Mouse (Mus musculus) cortical plate, adult 2 months (tissue): ENCODE measurements around the gene Plekhg2. TPM values are rescaled to one million over a fixed set of nuclear protein-coding genes. Genes with fewer than 3 reads are reported as not detected.

Experiments
- H3K27ac ChIP-seq: fragments of 200-500 bp; 2 replicates; pipeline ENCODE4 v1.5.1; 2012; ENCODE audit warnings: low read length, control low read depth, inconsistent platforms; ENCODE audit not compliant: insufficient read depth
- H3K4me1 ChIP-seq: fragments of 200-500 bp; 2 replicates; pipeline ENCODE4 v1.6.1; 2011; ENCODE audit warnings: low read length; ENCODE audit not compliant: control insufficient read depth, insufficient read depth
- H3K4me3 ChIP-seq: fragments of 200-500 bp; 2 replicates; pipeline ENCODE4 v1.5.1; 2011; ENCODE audit warnings: mild to moderate bottlenecking, low read length, control low read depth; ENCODE audit not compliant: insufficient read depth
- CTCF ChIP-seq: fragments of 200-500 bp; IDR thresholded peaks from 2 replicates; pipeline ENCODE4 v1.5.1; 2011; ENCODE audit warnings: mild to moderate bottlenecking, control low read depth, low read length; ENCODE audit not compliant: insufficient read depth; ENCODE audit errors: extremely low read depth
- POLR2A ChIP-seq: fragments of 200-500 bp; IDR thresholded peaks from 2 replicates; pipeline ENCODE4 v1.6.1; 2011; ENCODE audit warnings: mild to moderate bottlenecking, low read length, control low read depth; ENCODE audit not compliant: insufficient read depth; ENCODE audit errors: extremely low read depth
- polyA plus RNA-seq: library from polyadenylated mRNA; depleted of rRNA; stranded (reverse); fragments of >200 nt; gene quantifications from 2 replicates; pipeline ENCODE4 v1.2.3, GENCODE M21; 2012

The Plekhg2 gene
- polyA plus RNA-seq, 1 experiment = 4.2 TPM

- TF ChIP-seq CTCF = no peak
- no peak for TF ChIP-seq POLR2A
- H3K4me3 ChIP-seq = peak overlapping the region; percentile 65
- peaks cover 3% of the 10 kb centered on the region for H3K4me1 ChIP-seq
- H3K27ac ChIP-seq = peak overlapping the region; percentile 93; the same call in 1 of the 2 replicates
Observed at GRCm38 (mm10) chr7:28377190-28378065, 5.0 kb upstream of the Plekhg2 start.

- Histone ChIP-seq H3K27ac (peak overlapping the region; percentile 86), H3K4me3 (peak overlapping the region; percentile 22), H3K4me1 (no peaks in the 10 kb centered on the region; the same call in 1 of the 2 replicates)
- TF ChIP-seq CTCF (no peak), POLR2A (0 out of 2 replicates have a peak, but pooled peaks have one; percentile 39)
Observed at GRCm38 (mm10) chr7:28376011-28376771, 3.8 kb upstream of the Plekhg2 start.

- H3K27ac ChIP-seq = peak overlapping the region; percentile 86
- no peak for TF ChIP-seq CTCF
- peak; percentile 41; the same call in 1 of the 2 replicates for TF ChIP-seq POLR2A
- peak overlapping the region; percentile 22 for H3K4me3 ChIP-seq
- no peaks in the 10 kb centered on the region; the same call in 1 of the 2 replicates for H3K4me1 ChIP-seq
Observed at GRCm38 (mm10) chr7:28375176-28375921, 3.0 kb upstream of the Plekhg2 start.

GRCm38 (mm10) chr7:28374647-28375046, 2.2 kb upstream of the Plekhg2 start:
- Histone ChIP-seq H3K4me3 (no peak overlapping the region; the same call in 1 of the 2 replicates), H3K4me1 (no peaks in the 10 kb centered on the region; the same call in 1 of the 2 replicates), H3K27ac (no peak overlapping the region)
- TF ChIP-seq CTCF (no peak), POLR2A (no peak)

GRCm38 (mm10) chr7:28373891-28374495, 1.6 kb upstream of the Plekhg2 start:
- Histone ChIP-seq H3K27ac (no peak overlapping the region), H3K4me1 (no peaks in the 10 kb centered on the region; the same call in 1 of the 2 replicates), H3K4me3 (no peak overlapping the region)
- TF ChIP-seq POLR2A (no peak), CTCF (no peak)

GRCm38 (mm10) chr7:28373131-28373581, 757 bp upstream of the Plekhg2 start:
- Histone ChIP-seq H3K4me1 (no peaks in the 10 kb centered on the region; the same call in 1 of the 2 replicates), H3K4me3 (peak overlapping the region; percentile 26), H3K27ac (no peak overlapping the region)
- no peak for TF ChIP-seq POLR2A
- peak; percentile 65 for TF ChIP-seq CTCF

GRCm38 (mm10) chr7:28371514-28371989, 847 bp downstream of the Plekhg2 start:
- Histone ChIP-seq H3K4me3 (peak overlapping the region; percentile 26), H3K27ac (no peak overlapping the region), H3K4me1 (no peaks in the 10 kb centered on the region; the same call in 1 of the 2 replicates)
- TF ChIP-seq CTCF (no peak), POLR2A (no peak)

- no peaks in the 10 kb centered on the region; the same call in 1 of the 2 replicates for H3K4me1 ChIP-seq
- H3K27ac ChIP-seq = no peak overlapping the region
- TF ChIP-seq CTCF (no peak), POLR2A (no peak)
Observed at GRCm38 (mm10) chr7:28370977-28371513, 1.4 kb downstream of the Plekhg2 start.

More at GRCm38 (mm10) chr7:28370977-28371513, 1.4 kb downstream of the Plekhg2 start:
- peak overlapping the region; percentile 26; the same call in 1 of the 2 replicates for H3K4me3 ChIP-seq
